Mouse (Mus musculus) right cerebral cortex, postnatal 14 days (tissue): ENCODE data around the gene Bcas2.
"Not testable (repeated sequence)": the region's sequence is repeated elsewhere in the genome, so short reads cannot be mapped to it uniquely, and the experiment has no call there.

Source experiments
- DNase-seq: peaks from one replicate; pipeline ENCODE4 v3.0.0; 2022

Bcas2 gene

DNA sequence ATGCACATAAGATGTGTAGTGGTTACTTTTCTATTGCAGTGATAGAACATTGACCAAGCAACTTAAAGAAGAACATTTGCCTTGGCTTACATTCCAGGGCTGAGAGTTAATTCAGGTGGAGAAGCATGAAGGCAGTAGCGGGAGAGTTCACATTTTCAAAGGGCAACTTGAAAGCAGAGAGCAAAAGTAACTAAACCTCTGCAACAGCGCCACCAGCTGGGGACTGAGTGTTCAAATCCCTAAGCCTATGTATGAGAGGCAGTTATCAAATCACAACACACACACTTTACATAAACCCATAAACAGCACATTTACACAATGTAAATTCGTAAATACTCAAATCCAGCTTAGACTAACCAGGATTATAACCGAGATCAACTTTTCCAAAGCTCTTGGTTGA, 1.7 kb upstream of the Bcas2 start:
- peak; percentile 91 for DNase-seq

DNA sequence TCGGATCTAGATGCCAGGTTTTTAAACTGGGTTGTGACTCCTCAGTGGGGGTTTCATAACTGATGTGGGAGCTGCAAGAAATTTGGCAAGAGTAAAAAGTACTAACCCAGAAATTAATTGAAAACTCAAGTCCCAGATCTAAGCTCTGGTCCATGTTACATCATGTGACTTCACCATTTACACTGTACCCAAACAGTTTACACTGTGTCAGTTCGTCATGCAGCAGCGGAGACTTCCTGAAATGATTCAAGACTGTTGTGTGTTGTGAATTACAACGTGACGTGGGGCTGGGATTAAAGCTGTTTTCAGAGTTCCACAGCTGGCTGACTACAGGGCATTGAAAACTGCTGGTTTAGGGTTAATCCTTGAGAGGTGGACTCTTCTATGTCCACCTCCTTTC, 1.2 kb downstream of the Bcas2 start:
- DNase-seq, result no peak

DNA sequence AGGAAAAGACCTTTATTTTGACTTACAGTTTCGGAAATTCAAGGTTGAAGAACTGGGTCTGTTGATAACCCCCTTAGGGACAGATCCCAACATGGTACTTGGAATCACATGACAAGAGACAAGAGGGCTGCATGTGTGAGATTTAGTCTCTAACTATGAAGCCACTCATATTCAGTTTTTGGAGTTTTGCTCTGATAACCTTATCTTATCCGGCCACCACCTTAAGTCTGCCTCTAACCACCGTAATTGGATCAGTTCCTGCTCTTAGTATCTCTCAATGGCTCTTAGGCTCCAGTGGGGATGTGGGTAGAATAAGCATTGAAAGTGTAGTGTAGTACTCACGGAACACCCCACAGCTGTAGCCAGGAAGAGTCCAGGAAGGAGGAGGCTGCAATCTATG, 5.3 kb downstream of the Bcas2 start:
- no peak for DNase-seq

DNA sequence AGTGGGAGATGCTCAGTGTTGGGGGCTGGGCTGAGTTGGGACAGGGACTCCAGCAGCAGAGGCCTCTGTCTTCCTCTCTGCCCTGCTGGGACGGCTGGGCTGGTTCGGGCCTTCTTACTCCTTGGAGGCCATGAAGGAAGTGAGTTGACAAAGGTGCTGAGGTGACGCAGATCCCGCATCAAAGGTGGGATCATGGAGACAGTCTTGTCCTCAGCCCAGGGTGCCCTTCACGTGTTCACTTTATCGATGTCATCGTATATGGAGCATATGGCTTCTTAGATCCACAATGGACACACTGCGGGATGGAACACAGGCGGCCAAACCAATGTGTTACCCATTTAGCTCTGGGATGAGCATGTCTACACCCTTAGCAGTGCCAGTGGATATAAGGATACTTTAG, 8.1 kb downstream of the Bcas2 start:
- DNase-seq, result no peak

DNA sequence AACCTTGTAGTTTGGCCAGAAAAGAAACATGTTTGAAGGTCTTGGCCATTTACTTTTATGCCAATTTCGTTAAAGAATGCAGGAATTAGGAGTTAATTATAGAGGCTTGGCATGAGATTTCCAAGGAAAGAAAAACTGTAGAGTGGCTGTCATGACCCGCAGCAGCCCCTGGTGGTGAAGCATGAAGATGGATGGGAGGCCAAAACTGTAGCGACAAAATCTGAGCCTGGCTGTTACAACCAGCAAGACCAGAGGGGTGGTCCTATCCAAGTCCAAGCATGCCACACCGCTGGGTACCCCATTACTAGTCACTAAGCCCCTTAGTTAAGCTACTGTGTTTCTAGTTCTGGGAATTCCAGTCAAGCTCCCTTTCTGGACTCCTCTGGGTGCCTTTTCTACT, 9.7 kb downstream of the Bcas2 start:
- no peak for DNase-seq

DNA sequence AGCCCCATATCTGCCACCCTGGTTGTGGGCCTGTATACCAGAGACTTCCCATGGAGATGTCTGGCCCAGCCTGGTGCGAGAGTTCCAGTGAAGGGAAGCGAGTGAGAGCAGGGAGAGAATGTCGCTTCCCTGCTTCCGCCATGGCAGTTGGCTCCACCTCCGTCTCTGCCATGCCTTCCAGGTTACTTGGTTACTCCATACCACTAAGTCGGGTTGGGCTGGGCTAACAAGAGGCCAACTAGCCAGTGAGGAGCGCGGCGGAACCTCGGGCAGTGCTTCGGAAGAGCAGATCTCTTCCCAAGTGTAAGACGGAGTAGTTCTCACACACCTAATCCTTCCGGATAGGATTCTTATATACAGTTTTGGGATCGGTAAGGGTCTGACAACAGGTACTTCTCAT, 11.4 kb downstream of the Bcas2 start:
- no peak for DNase-seq

DNA sequence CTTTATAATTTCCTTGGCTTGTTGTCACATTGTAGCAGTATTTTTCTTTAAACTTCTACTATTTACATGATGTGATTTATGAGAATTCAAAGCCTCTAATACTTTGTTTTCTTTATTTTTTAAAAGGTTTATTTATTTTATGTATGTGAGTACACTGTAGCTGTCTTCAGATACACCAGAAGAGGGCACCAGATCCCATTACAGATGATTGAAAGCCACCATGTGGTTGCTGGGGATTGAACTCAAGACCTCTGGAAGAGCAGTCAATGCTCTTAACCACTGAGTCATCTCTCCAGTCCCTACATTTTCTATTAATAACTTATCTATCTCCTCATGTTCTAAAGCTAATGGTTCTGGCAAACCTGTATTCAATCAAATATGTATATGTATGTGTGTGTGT, 13.0 kb downstream of the Bcas2 start:
- not testable (repeated sequence) for DNase-seq

DNA sequence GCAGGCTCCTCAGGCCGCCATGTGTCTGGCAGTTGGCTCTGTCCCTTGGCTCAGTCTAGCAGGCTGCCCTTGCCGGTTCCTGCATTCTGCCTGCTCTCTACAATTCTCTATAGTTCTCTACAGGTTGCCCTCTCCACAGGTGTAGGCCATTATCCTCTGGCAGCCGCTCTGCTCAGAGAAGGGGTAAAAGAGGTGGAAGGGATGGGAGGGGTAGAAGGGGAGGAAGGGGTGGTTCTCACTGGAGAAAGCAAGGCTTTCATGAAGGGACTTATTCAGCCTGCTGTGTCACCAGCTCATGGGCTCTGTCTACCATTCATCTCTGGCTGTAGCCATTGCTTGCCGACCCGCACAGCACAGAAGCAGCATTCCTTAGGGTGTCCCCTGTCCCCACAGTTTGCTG, 17.0 kb downstream of the Bcas2 start:
- no peak for DNase-seq

DNA sequence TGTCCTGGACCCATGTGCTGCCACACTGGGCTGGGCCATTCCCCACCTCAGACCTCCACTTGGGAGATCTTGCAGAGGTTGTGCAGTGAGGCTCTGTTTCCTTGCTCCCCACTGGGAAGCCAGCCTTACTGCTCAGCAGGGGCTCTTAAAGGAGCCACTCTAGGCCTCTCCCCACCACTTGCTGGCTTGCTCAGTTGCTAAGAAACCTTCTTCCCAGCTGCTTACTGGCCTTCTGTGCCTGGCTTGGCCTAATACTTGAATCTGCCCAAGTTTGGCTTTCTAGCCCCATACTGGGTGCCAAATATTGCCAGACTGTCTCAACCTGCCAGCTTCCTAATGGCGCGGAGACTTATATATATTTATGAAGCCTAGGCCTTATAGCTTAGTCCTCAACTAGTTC, 17.4 kb downstream of the Bcas2 start:
- DNase-seq, result no peak

DNA sequence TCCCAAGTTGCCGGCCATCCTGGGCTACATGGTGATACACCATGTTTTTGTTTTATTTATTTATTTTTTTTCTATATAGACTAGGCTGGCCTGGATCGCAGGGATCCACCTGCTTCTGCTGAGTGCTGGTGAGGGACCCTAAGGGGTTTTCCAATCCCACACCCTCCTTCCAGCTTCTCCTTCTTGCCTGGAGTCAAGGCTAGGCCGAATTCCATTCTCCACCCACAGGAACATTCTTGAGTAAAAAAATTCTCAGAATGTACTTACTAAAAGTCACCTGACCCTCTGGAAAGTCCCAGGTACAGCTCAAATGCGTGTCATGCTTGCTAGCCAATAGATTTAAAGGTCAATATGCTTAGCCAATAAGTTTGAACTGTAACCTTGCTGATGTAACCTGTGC, 20.7 kb downstream of the Bcas2 start:
- DNase-seq, result no peak

DNA sequence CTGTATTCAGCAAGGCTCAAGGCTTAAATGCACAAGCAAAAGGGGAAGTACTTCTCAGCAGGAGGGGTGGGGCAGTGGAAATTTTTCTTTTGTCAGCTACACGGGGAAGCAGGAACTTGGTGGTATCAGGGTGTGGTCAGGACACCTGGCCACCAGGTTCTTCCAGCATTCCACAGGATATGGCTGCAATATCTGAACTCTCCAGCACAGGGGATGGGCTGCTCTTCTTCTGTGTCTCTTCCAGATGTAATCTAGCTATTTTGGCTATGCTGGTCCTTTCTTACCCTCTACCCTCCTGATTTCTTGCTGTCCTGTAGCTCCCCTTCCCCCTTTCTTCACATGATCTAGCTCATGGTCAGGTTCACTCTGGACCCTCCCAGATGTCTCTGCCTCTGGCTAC, 21.7 kb downstream of the Bcas2 start:
- no peak for DNase-seq

DNA sequence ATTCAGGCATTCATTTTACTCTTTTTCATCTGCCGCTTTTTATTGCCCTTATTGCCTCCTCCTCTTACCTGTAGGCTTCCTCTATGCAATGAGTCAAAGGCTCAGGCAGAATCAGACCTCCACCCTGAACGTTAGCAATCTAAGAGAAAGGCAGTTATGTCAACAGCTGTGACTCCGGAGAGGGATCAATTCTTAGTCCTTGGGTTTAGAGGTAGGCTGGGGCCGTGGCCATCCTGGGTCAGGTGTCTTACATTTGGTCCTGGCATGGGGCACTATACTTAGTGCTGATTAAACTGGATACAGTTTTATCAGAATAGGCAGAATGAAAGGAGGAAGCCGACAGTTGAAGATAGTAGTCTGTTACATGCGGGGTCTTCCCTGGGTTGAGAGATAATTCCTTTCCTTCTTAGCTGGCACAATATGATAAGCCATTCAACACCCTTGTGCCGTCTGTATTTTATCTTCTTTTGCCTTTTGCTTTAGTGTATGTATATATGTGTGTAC, 24.9 kb downstream of the Bcas2 start:
- no peak for DNase-seq

DNA sequence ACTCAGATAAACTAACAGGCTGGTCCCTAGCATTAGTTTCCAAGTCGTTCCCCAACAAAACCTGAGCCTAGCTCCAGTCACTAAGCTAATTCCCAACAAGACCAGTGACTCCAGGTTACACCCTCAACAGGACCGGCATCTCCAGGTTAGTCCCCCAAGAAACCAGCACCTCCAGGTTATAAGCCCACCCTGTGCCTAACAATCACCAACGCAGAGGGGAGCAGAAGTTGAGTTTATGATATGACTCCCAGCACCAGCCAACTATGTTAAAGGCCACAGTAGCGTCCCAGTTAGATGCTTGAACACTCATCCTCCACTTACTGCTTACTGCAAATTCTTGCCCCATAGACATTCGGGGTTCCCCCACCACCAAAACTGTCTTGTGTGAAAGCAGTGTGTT, 27.9 kb downstream of the Bcas2 start:
- DNase-seq, result no peak

DNA sequence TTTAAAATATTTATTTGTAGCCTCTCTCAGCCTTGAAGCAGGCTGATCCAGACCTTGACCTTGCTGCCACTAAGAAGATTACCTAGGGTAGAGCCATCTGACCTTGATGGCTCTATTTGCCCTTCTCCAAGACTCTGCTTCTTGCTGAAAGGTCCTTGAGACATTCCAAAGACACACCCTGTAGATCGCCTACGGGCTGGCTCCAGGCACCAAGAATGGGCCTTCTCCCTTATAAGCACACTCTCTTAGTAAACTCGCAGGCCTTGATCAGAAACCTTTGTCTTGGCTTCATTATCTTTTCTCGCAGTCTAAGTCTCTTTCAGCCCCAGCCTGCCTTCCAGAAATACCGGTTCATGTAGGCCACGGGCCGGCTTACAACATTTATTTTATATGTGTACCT, 29.6 kb downstream of the Bcas2 start:
- DNase-seq, result not testable (repeated sequence)

DNA sequence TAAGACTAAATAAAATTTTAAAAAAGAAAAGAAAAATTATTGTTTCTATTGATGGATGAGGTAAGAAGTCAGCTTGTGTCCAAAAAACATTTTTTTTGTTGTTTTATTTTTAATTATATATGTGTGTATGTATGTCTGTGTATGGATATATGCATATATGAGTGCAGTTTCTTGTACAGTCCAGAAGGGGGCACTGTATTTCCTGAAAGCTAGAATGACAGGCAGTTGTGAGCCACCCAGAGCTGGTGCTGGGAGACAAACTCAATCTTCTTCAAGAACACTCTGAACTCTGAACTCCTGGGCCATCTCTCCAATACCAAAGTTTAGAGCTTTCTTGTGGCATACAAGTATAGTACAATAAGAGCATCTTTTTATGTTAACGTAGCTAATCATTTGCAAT, 32.1 kb downstream of the Bcas2 start:
- no peak for DNase-seq

DNA sequence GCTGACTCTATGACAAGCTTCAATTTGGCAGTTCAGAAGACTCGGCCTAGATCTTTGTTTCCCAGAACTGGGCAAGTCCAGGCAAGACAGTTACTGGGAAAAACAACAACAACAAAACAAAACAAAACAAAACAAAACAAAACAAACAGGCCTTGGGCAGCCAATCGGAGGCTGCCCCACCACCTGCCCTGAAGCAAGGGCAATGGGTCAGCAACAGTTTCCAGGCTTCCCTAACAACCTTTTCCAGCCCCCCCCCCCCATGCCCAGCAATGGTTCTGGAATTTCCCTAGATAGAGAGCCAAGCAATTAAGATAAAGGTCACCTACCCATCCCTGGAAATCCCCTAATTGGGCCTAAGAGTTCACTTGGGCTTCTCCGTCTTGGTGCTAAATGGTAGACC, 33.0 kb downstream of the Bcas2 start:
- DNase-seq, result no peak

DNA sequence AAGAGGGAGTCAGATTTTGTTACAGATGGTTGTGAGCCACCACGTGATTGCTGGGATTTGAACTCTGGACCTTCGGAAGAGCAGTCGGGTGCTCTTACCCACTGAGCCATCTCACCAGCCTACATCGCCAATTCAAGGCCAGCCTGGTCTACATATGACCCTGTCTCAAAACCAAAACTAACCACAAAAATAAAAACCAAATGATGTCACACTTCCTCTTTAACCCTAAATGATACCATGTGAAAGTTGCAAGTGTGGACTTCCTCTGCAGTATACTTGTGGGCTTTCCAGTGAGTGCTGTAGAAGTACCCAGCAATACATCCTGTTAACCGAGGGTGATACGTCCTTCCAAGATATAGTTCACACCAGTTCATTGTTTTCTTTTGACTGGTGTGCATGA, 34.9 kb downstream of the Bcas2 start:
- DNase-seq, result no peak

DNA sequence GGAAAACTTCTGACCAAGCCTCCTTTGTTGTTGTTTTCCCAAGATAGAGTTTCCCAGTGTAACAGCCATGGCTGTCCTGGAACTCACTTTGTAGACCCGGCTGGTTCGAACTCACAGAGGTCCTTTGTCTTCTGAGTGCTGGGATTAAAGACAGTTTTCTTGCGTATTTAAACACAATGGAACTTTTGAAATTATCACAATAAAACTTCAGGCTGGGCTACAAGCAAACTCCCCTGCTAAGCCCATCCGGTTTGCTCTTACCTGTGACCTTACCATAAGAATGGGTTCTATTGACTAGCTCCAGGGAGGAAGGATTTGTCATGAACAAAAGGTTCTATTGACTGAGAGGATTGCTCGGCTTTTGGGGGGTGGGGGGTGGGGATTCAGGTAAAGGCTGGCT, 36.3 kb downstream of the Bcas2 start:
- no peak for DNase-seq

DNA sequence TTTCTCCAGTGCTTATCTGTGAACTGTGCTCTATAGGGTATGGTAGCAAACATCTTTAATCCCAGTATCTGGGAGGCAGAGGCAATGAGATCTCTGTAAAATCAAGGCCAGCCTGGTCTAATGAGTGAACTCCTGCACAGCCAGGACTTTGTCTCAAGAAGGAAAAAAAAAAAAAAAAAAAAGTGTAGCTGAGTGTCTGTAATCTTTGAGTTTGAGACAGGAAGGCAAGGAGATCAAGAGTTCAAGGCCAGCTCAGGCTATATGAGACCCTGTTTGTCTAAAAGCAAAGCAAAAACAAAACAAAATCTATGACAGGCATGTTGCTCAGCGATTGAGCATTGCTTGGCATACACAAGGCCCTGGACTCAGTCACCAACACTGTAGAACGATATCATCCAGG, 36.8 kb downstream of the Bcas2 start:
- no peak for DNase-seq

DNA sequence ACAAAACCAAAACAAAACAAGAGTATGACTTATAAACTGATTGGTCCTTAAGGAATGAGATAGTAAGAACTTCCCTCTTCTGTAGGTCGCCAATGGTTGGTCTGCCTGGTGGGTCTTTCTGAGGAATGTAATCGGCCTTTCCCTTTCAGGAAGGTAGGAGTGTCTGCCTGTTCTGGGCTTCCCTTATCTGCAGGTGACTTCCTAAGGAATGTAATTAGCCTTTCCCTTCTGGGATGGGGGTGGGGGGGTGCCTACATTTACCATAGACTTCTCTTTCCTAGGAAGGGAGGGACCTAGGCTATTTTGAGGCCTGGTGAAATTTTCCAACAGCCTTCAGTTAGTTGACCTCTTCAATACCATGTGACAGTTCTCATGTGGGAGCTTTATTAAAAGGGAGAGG, 39.6 kb downstream of the Bcas2 start:
- no peak for DNase-seq

DNA sequence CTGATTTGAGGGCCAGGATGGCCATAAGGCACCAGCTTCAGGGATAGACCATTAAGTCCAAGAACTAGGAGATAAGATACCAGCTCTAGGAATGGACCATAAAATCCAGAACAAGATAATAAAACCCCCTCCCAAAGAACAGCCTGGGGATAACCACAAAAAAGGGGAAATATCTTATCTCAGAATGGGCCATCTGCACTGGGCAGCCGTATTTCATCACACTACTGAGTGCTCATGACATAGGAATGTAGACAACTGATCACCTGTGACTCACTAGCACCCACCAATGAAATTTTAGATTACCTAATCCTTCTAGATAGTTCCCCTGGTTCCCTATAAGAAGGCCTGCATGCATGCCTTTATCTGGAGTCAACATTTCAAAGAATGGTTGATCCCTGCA, 40.7 kb downstream of the Bcas2 start:
- DNase-seq, result no peak

DNA sequence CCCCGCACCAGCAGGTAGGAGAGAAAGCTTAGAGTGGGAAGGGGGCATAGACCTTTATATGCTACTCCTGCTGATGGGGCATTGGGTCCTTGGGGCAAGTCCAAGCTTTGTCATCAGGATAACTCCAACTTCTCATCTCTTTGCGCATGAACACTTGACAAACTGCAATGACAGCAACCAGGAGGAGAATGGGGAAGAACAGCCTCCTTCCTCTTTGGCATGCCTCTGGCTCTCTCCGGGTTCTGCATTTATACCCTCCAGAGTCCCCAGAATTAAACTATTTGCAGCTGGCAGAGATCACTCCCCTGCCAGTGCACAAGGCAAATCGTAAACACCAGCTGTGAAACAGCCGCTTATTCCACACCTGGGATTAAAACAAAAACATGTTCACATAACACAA, 42.1 kb downstream of the Bcas2 start:
- no peak for DNase-seq

DNA sequence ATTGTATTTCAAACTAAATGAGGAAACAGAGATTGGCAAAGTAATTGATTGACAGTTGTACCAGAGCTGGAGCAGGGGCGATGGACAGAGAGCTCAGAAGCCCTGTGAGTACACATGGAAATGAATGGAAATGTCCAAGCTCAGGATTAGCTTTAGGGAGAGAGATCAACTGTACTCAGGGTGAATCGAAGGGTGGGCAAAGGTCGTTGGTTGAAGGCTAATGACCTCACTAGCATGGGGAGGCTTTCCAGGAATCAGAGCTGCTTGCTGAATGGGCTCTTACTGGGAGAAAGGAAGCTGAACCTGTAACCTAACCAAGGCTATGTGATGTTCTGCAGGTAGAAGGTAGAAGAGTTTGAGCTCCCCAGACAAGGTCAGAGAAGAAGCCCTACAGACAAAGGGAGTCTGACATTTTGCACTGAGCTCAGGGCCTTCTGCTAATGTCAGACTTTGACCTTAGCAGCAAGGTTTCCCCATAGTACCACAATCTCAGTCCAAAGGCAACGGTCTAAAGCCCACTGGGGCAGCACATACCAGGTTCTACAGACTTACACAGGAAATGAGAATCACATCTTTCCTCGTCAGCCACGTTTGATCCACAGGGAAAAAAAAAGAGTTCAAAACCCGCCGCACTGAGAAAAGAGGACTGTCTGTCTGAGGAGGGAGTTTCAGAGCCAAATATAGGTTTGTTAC, 43.3 kb downstream of the Bcas2 start:
- DNase-seq, result no peak

DNA sequence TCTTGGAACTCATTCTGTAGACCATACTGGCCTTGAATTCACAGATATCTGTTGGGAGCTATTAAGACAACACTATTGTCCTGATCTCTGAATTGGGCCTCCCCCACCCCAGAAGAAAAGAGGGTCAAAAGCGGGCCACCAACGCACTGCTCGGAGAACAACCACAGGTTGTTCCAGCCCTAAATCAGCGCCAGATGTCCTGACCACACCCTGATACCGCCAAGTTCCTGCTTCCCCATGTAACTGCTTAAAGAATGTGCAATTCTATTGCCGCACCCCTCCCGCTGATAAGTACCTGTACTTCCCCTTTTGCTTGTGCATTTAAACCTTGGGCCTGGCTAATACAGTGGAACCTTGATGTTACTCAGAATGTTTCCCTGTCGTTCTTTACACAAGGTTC, 43.9 kb downstream of the Bcas2 start:
- not testable (repeated sequence) for DNase-seq

DNA sequence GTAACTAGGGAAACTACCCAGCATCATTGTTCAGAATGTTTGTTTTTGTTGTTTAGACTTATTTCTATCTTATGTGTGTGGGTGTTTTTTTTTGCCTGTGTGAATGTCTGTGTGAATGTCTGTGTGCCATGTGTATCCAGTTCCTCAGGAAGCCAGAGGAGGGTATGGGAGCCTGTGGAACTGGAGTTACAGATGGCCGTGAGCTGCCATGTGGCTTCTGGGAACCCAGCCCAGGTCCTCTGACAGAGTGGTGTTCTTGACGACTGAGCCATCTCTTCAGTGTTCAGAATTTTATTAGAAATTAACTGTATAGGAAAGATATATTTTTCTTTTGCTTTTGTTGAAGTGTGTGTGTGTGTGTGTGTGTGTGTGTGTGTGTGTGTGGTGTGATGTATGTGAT, 50.0 kb downstream of the Bcas2 start:
- DNase-seq, result peak; percentile 7

DNA sequence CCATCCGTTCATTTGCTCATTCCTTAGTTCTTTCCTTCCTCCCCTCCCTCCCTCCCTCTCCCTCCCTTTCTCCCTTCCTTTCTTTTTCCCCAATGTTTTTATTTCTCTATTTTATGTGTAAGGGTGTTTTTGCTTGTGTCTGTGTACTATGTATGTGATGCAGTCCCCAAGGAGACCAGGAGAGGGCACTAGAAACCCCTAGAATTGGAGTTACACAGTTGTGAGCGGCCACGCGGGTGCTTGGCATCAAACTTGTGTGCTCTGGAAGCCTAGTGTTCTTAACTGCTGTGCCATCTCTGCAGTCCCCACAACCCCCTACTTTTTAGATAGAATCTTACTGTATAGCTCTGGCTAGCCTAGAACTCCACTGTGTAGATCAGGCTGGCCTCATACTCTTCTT, 52.3 kb downstream of the Bcas2 start:
- peak; percentile 10 for DNase-seq
